Mouse (Mus musculus) hindbrain, embryonic 13.5 days (tissue): Measurements from ENCODE around the gene Spi1. TPM values are rescaled to one million over a fixed set of nuclear protein-coding genes. Genes with fewer than 3 reads are reported as not detected.

ENCODE experiments used
- ATAC-seq: fragments of 200-750 bp; cut with Nextera tagmentation; 2 replicates; pipeline ENCODE4 v1.8.0; 2017; ENCODE audit warnings: moderate TSS enrichment; ENCODE audit not compliant: low FRiP score
- H3K27ac ChIP-seq: fragments of 300-500 bp; sonication (generic); 2 replicates; pipeline ENCODE4 v1.5.1; 2015; ENCODE audit warnings: inconsistent platforms, mild to moderate bottlenecking, moderate library complexity
- H3K27me3 ChIP-seq: fragments of 300-500 bp; sonication (generic); 2 replicates; pipeline ENCODE4 v1.6.1; 2015; ENCODE audit warnings: mild to moderate bottlenecking, inconsistent platforms
- H3K36me3 ChIP-seq: fragments of 300-500 bp; sonication (generic); 2 replicates; pipeline ENCODE4 v1.6.1; 2015; ENCODE audit warnings: mild to moderate bottlenecking, inconsistent platforms
- H3K4me1 ChIP-seq: fragments of 300-500 bp; sonication (generic); replicated peaks from 2 replicates; pipeline ENCODE4 v1.6.1; 2015; ENCODE audit warnings: inconsistent platforms
- H3K4me2 ChIP-seq: fragments of 300-500 bp; sonication (generic); 2 replicates; pipeline ENCODE4 v1.6.1; 2015; ENCODE audit warnings: inconsistent platforms, mild to moderate bottlenecking, moderate library complexity
- H3K4me3 ChIP-seq: fragments of 300-500 bp; sonication (generic); 2 replicates; pipeline ENCODE4 v1.5.1; 2015; ENCODE audit warnings: mild to moderate bottlenecking, inconsistent platforms
- H3K9ac ChIP-seq: fragments of 300-500 bp; sonication (generic); 2 replicates; pipeline ENCODE4 v1.6.1; 2015; ENCODE audit warnings: mild to moderate bottlenecking, inconsistent platforms
- H3K9me3 ChIP-seq: fragments of 300-500 bp; sonication (generic); 2 replicates; pipeline ENCODE4 v1.6.1; 2016; ENCODE audit warnings: inconsistent platforms
- WGBS: fragments of 180-500 bp; shearing (Covaris S2); methylation state at CpG from one replicate; pipeline ENCODE4 v1.1.7; 2015; 5-methylcytosine and 5-hydroxymethylcytosine counted together
- polyA plus RNA-seq: library from polyadenylated mRNA; unstranded; fragments of >200 nt; fragmentation: Nextera tagmentation; extraction: Ambion mirVana; gene quantifications from 2 replicates; pipeline ENCODE4 v1.2.1, GENCODE M21; 2015

Gene Spi1
- polyA plus RNA-seq, 1 experiment from 2014 or later = 3.9 TPM

GRCm38 (mm10) chr2:91119551-91119950 lies 37.4 kb downstream of the Spi1 start:
- no peak overlapping the region for H3K4me2 ChIP-seq
- WGBS = 88% methylated on average over 6 of the region's 6 CpGs
- H3K4me1 ChIP-seq = peaks cover 6% of the 10 kb centered on the region
- H3K27ac ChIP-seq = no peak overlapping the region
- H3K9me3 ChIP-seq = no peaks in the 10 kb centered on the region
- no peak overlapping the region for H3K4me3 ChIP-seq
- ATAC-seq = no peak
- H3K36me3 ChIP-seq = no peaks in the 10 kb centered on the region
- peaks cover 22% of the 10 kb centered on the region for H3K27me3 ChIP-seq
- no peak overlapping the region for H3K9ac ChIP-seq

- H3K4me1 ChIP-seq = peaks cover 2% of the 10 kb centered on the region
- H3K27me3 ChIP-seq = peaks cover 15% of the 10 kb centered on the region
- H3K9me3 ChIP-seq = no peaks in the 10 kb centered on the region
- no peak for ATAC-seq
- no peak overlapping the region for H3K4me3 ChIP-seq
- H3K4me2 ChIP-seq = no peak overlapping the region
- H3K36me3 ChIP-seq = no peaks in the 10 kb centered on the region
- no peak overlapping the region for H3K27ac ChIP-seq
- no peak overlapping the region for H3K9ac ChIP-seq
- WGBS = 64% methylated on average over 6 of the region's 6 CpGs
Measured at GRCm38 (mm10) chr2:91120261-91120671, 38.1 kb downstream of the Spi1 start.

- 88% methylated on average over 6 of the region's 6 CpGs for WGBS
- Histone ChIP-seq H3K27me3 (peaks cover 8% of the 10 kb centered on the region), H3K4me1 (no peaks in the 10 kb centered on the region), H3K9ac (no peak overlapping the region), H3K27ac (no peak overlapping the region), H3K4me2 (no peak overlapping the region), H3K36me3 (no peaks in the 10 kb centered on the region), H3K4me3 (no peak overlapping the region), H3K9me3 (no peaks in the 10 kb centered on the region)
- no peak for ATAC-seq
Measured at GRCm38 (mm10) chr2:91121011-91121410, 38.8 kb downstream of the Spi1 start.

GRCm38 (mm10) chr2:91121497-91121896 lies 39.3 kb downstream of the Spi1 start:
- Histone ChIP-seq H3K9ac (no peak overlapping the region), H3K27me3 (0 out of 2 replicates have a peak, but pooled peaks cover 6% of the 10 kb centered on the region), H3K27ac (no peak overlapping the region), H3K4me3 (no peak overlapping the region), H3K36me3 (no peaks in the 10 kb centered on the region), H3K9me3 (no peaks in the 10 kb centered on the region), H3K4me1 (no peaks in the 10 kb centered on the region), H3K4me2 (no peak overlapping the region)
- WGBS = 68% methylated on average over 8 of the region's 8 CpGs
- ATAC-seq = no peak

GRCm38 (mm10) chr2:91123521-91123920 lies 41.3 kb downstream of the Spi1 start:
- WGBS = 80% methylated on average over 6 of the region's 6 CpGs
- Histone ChIP-seq H3K27ac (no peak overlapping the region), H3K9ac (no peak overlapping the region), H3K4me2 (no peak overlapping the region), H3K36me3 (no peaks in the 10 kb centered on the region), H3K4me3 (no peak overlapping the region), H3K27me3 (0 out of 2 replicates have a peak, but pooled peaks cover 6% of the 10 kb centered on the region), H3K4me1 (no peaks in the 10 kb centered on the region), H3K9me3 (no peaks in the 10 kb centered on the region)
- no peak for ATAC-seq

GRCm38 (mm10) chr2:91125101-91125500 lies 42.9 kb downstream of the Spi1 start:
- Histone ChIP-seq H3K9me3 (no peaks in the 10 kb centered on the region), H3K4me2 (no peak overlapping the region), H3K27ac (no peak overlapping the region), H3K27me3 (0 out of 2 replicates have a peak, but pooled peaks cover 6% of the 10 kb centered on the region), H3K4me1 (no peaks in the 10 kb centered on the region), H3K9ac (no peak overlapping the region), H3K36me3 (no peaks in the 10 kb centered on the region), H3K4me3 (no peak overlapping the region)
- no peak for ATAC-seq
- 89% methylated on average over 10 of the region's 10 CpGs for WGBS

GRCm38 (mm10) chr2:91128761-91129160 lies 46.6 kb downstream of the Spi1 start:
- Histone ChIP-seq H3K27me3 (no peaks in the 10 kb centered on the region), H3K9me3 (no peaks in the 10 kb centered on the region), H3K9ac (no peak overlapping the region), H3K4me1 (no peaks in the 10 kb centered on the region), H3K4me2 (no peak overlapping the region), H3K4me3 (no peak overlapping the region), H3K27ac (no peak overlapping the region), H3K36me3 (no peaks in the 10 kb centered on the region)
- no peak for ATAC-seq
- 80% methylated on average over 5 of the region's 5 CpGs for WGBS

GRCm38 (mm10) chr2:91130126-91130525 lies 47.9 kb downstream of the Spi1 start:
- ATAC-seq = no peak
- 94% methylated on average over 6 of the region's 6 CpGs for WGBS
- no peaks in the 10 kb centered on the region for H3K9me3 ChIP-seq
- H3K27me3 ChIP-seq = no peaks in the 10 kb centered on the region
- no peak overlapping the region for H3K4me2 ChIP-seq
- no peak overlapping the region for H3K9ac ChIP-seq
- H3K36me3 ChIP-seq = no peaks in the 10 kb centered on the region
- no peak overlapping the region for H3K4me3 ChIP-seq
- no peak overlapping the region for H3K27ac ChIP-seq
- H3K4me1 ChIP-seq = no peaks in the 10 kb centered on the region

- H3K9me3 ChIP-seq = no peaks in the 10 kb centered on the region
- no peak overlapping the region for H3K27ac ChIP-seq
- H3K4me2 ChIP-seq = no peak overlapping the region
- no peaks in the 10 kb centered on the region for H3K27me3 ChIP-seq
- H3K36me3 ChIP-seq = peaks cover 4% of the 10 kb centered on the region; the same call in 1 of the 2 replicates
- H3K4me3 ChIP-seq = no peak overlapping the region
- ATAC-seq = no peak
- H3K4me1 ChIP-seq = no peaks in the 10 kb centered on the region
- H3K9ac ChIP-seq = no peak overlapping the region
- 93% methylated on average over 15 of the region's 15 CpGs for WGBS
Measured at GRCm38 (mm10) chr2:91131251-91131650, 49.1 kb downstream of the Spi1 start.

GRCm38 (mm10) chr2:91132035-91132434 lies 49.8 kb downstream of the Spi1 start:
- Histone ChIP-seq H3K27ac (no peak overlapping the region), H3K4me3 (no peak overlapping the region), H3K9ac (no peak overlapping the region), H3K27me3 (no peaks in the 10 kb centered on the region), H3K4me2 (no peak overlapping the region), H3K9me3 (no peaks in the 10 kb centered on the region), H3K4me1 (no peaks in the 10 kb centered on the region), H3K36me3 (peaks cover 12% of the 10 kb centered on the region)
- no peak for ATAC-seq
- 90% methylated on average over 3 of the region's 3 CpGs for whole genome bisulfite sequencing

GRCm38 (mm10) chr2:91136513-91137412 lies 54.6 kb downstream of the Spi1 start:
- WGBS = 81% methylated on average over 11 of the region's 11 CpGs
- no peak overlapping the region for H3K27ac ChIP-seq
- H3K36me3 ChIP-seq = peaks cover 58% of the 10 kb centered on the region
- no peaks in the 10 kb centered on the region for H3K27me3 ChIP-seq
- no peak for ATAC-seq
- no peak overlapping the region for H3K4me3 ChIP-seq
- no peaks in the 10 kb centered on the region for H3K4me1 ChIP-seq
- no peak overlapping the region for H3K9ac ChIP-seq
- H3K4me2 ChIP-seq = no peak overlapping the region
- H3K9me3 ChIP-seq = no peaks in the 10 kb centered on the region

GRCm38 (mm10) chr2:91137481-91137880 lies 55.3 kb downstream of the Spi1 start:
- H3K9me3 ChIP-seq = no peaks in the 10 kb centered on the region
- no peak overlapping the region for H3K27ac ChIP-seq
- H3K9ac ChIP-seq = no peak overlapping the region
- no peak overlapping the region for H3K4me2 ChIP-seq
- H3K36me3 ChIP-seq = peaks cover 65% of the 10 kb centered on the region
- no peaks in the 10 kb centered on the region for H3K4me1 ChIP-seq
- H3K27me3 ChIP-seq = no peaks in the 10 kb centered on the region
- 84% methylated on average over 6 of the region's 6 CpGs for WGBS
- H3K4me3 ChIP-seq = no peak overlapping the region
- no peak for ATAC-seq

GRCm38 (mm10) chr2:91139311-91139710 lies 57.1 kb downstream of the Spi1 start:
- WGBS = 76% methylated on average over 5 of the region's 5 CpGs
- Histone ChIP-seq H3K27ac (no peak overlapping the region), H3K9me3 (no peaks in the 10 kb centered on the region), H3K36me3 (peaks cover 84% of the 10 kb centered on the region), H3K27me3 (no peaks in the 10 kb centered on the region), H3K4me2 (no peak overlapping the region), H3K4me1 (no peaks in the 10 kb centered on the region), H3K4me3 (no peak overlapping the region), H3K9ac (no peak overlapping the region)
- ATAC-seq = no peak
